Mouse (Mus musculus) monocyte, adult 2 months (primary cell): ENCODE measurements around the gene Vcam1.

ENCODE experiments used
- DNase-seq, 2 experiments: peaks; one replicate each; pipeline ENCODE4 v3.0.0; 2022; ENCODE audit warnings: low spot score in 2 of 2, low read depth in 1 of 2

The Vcam1 gene

DNA sequence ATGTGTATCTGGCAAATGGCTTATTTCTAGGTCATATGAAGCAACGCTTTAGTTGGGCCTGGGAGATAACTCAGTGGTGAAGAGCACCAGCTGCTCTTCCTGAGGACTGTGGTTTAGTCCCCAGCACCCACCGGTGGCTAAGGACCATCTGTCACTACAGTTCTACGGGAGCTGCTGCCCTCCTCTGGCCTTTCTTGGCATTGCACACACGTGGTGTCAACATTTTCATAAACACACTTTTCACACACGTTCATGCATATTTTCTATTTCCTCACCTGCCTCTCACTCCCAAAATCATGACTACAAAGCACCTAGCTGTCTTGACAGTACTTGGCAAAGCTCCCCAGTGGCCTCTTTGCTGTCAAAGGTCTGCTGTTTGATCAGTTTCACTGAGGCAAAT lies 37.8 kb downstream of the Vcam1 start:
- no peak for DNase-seq

GRCm38 (mm10) chr3:116085962-116086361 lies 43.5 kb downstream of the Vcam1 start:
- no peak for DNase-seq

GRCm38 (mm10) chr3:116080939-116081676 lies 48.4 kb downstream of the Vcam1 start:
- no peak for DNase-seq

- no peak for DNase-seq
These were observed 49.2 kb downstream of the Vcam1 start for GRCm38 (mm10) chr3:116080166-116080788.

DNA sequence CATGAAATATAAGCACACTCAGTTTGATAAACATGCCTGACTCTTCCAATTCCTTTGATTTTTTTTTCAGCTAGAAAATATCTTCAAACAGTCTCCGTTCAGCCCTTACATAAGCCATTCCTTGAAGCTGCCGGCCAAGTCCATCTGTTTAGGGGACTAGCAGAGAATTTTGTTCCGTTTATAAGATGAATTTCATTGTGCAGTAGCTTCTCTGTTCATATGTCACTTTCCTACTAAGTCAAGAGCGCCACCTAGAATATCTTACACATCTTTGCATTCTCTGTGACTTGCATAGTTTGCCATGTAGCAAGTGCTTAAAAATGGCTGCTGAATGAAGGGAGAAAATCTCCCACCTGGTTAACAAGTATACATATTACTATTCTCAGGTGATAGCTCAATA lies 51.0 kb downstream of the Vcam1 start:
- DNase-seq: no peak

- no peak for DNase-seq
These were observed 52.7 kb downstream of the Vcam1 start for GRCm38 (mm10) chr3:116076739-116077138.

GRCm38 (mm10) chr3:116072584-116072983 lies 56.9 kb downstream of the Vcam1 start:
- DNase-seq: no peak

- no peak for DNase-seq
These were observed 67.3 kb downstream of the Vcam1 start for GRCm38 (mm10) chr3:116062141-116062540.

- DNase-seq: no peak
These were observed 69.2 kb downstream of the Vcam1 start for GRCm38 (mm10) chr3:116060320-116060719.
